Mouse (Mus musculus) midbrain, embryonic 14.5 days (tissue): Measurements from ENCODE around the gene Slc22a14. TPM values are rescaled to one million over a fixed set of nuclear protein-coding genes. Genes with fewer than 3 reads are reported as not detected.
A peak's percentile ranks its signal among the peaks of the same experiment; 100 is the strongest.

Experiments
- ATAC-seq: fragments of 200-750 bp; cut with Nextera tagmentation; 2 replicates; pipeline ENCODE4 v1.8.0; 2017; ENCODE audit warnings: moderate number of reproducible peaks, moderate library complexity; ENCODE audit not compliant: low FRiP score, low TSS enrichment
- DNase-seq: peaks from one replicate; pipeline ENCODE4 v3.0.0-alpha.2; 2015
- H3K27ac ChIP-seq: fragments of 300-500 bp; sonication (generic); replicated peaks from 2 replicates; pipeline ENCODE4 v1.5.1; 2014; ENCODE audit warnings: mild to moderate bottlenecking, low read depth, low read length, moderate library complexity
- H3K27me3 ChIP-seq: fragments of 300-500 bp; sonication (generic); 2 replicates; pipeline ENCODE4 v1.6.1; 2014; ENCODE audit warnings: low read length, control low read depth, mixed read lengths; ENCODE audit not compliant: control insufficient read depth, insufficient read depth
- H3K36me3 ChIP-seq: fragments of 300-500 bp; sonication (generic); 2 replicates; pipeline ENCODE4 v1.6.1; 2014; ENCODE audit warnings: low read length, control low read depth; ENCODE audit not compliant: control insufficient read depth, insufficient read depth
- H3K4me1 ChIP-seq: fragments of 300-500 bp; sonication (generic); 2 replicates; pipeline ENCODE4 v1.6.1; 2014; ENCODE audit warnings: mild to moderate bottlenecking, antibody characterized with exemption, low read length, control low read depth; ENCODE audit not compliant: control insufficient read depth, insufficient read depth
- H3K4me2 ChIP-seq: fragments of 300-500 bp; sonication (generic); 2 replicates; pipeline ENCODE4 v1.6.1; 2014; ENCODE audit warnings: mild to moderate bottlenecking, low read length, moderate library complexity
- H3K4me3 ChIP-seq: fragments of 300-500 bp; sonication (generic); replicated peaks from 2 replicates; pipeline ENCODE4 v1.5.1; 2014; ENCODE audit warnings: low read depth, low read length
- H3K9ac ChIP-seq: fragments of 300-500 bp; sonication (generic); replicated peaks from 2 replicates; pipeline ENCODE4 v1.6.1; 2014; ENCODE audit warnings: mild to moderate bottlenecking, low read length, moderate library complexity
- H3K9me3 ChIP-seq: fragments of 300-500 bp; sonication (generic); 2 replicates; pipeline ENCODE4 v1.6.1; 2016; ENCODE audit warnings: low read length, control low read depth, mixed read lengths; ENCODE audit not compliant: control insufficient read depth
- WGBS: fragments of 180-500 bp; shearing (Covaris S2); extraction: QIAGEN DNeasy Blood & Tissue Kit; methylation state at CpG from one replicate; pipeline ENCODE4 v1.1.7; 2014; 5-methylcytosine and 5-hydroxymethylcytosine counted together
- polyA plus RNA-seq: library from polyadenylated mRNA; unstranded; fragments of >200 nt; fragmentation: Nextera tagmentation; extraction: Ambion mirVana; gene quantifications from 2 replicates; pipeline ENCODE4 v1.2.1, GENCODE M21; 2014

The Slc22a14 gene
- polyA plus RNA-seq, 1 experiment from 2014 or later: not detected

GRCm38 (mm10) chr9:119165548-119165947, 199.8 kb downstream of the Slc22a14 start:
- Histone ChIP-seq H3K4me3 (no peak overlapping the region), H3K9me3 (no peaks in the 10 kb centered on the region), H3K9ac (no peak overlapping the region), H3K27ac (no peak overlapping the region), H3K4me1 (no peaks in the 10 kb centered on the region), H3K27me3 (no peaks in the 10 kb centered on the region), H3K4me2 (no peak overlapping the region), H3K36me3 (no peaks in the 10 kb centered on the region)
- no peak for ATAC-seq
- no peak for DNase-seq
- WGBS: 97% methylated on average over 6 of the region's 6 CpGs

- Histone ChIP-seq H3K27me3 (no peaks in the 10 kb centered on the region), H3K27ac (no peak overlapping the region), H3K4me1 (no peaks in the 10 kb centered on the region), H3K36me3 (no peaks in the 10 kb centered on the region), H3K4me2 (no peak overlapping the region), H3K9me3 (no peaks in the 10 kb centered on the region), H3K9ac (no peak overlapping the region), H3K4me3 (no peak overlapping the region)
- DNase-seq: no peak
- WGBS: 89% methylated on average over 7 of the region's 7 CpGs
- ATAC-seq: no peak
These were observed 200.6 kb downstream of the Slc22a14 start for GRCm38 (mm10) chr9:119164743-119165142.

- Histone ChIP-seq H3K27me3 (peaks cover 5% of the 10 kb centered on the region; the same call in 1 of the 2 replicates), H3K36me3 (no peaks in the 10 kb centered on the region), H3K27ac (no peak overlapping the region), H3K9me3 (no peaks in the 10 kb centered on the region), H3K4me2 (no peak overlapping the region), H3K9ac (no peak overlapping the region), H3K4me3 (no peak overlapping the region), H3K4me1 (no peaks in the 10 kb centered on the region)
- ATAC-seq: no peak
- no peak for DNase-seq
- 90% methylated on average over 3 of the region's 3 CpGs for WGBS
These were observed 204.7 kb downstream of the Slc22a14 start for GRCm38 (mm10) chr9:119160689-119161088.

GRCm38 (mm10) chr9:119158861-119159260, 206.5 kb downstream of the Slc22a14 start, which contains the start of gene Gm47289:
TSS of gene Gm47289 (plus strand) at chr9:119159161.
- Histone ChIP-seq H3K27ac (no peak within 1 kb of the TSS), H3K4me1 (no peaks in the 10 kb centered on the region), H3K9ac (no peak within 1 kb of the TSS), H3K4me2 (no peak within 1 kb of the TSS), H3K9me3 (no peaks in the 10 kb centered on the region), H3K27me3 (peaks cover 5% of the 10 kb centered on the region; the same call in 1 of the 2 replicates), H3K4me3 (no peak within 1 kb of the TSS), H3K36me3 (no peaks in the 10 kb centered on the region)
- 68% methylated on average over 4 of the region's 4 CpGs for WGBS
- no peak for DNase-seq
- ATAC-seq: no peak

GRCm38 (mm10) chr9:119156278-119157201, 208.8 kb downstream of the Slc22a14 start, which contains the start of gene Acaa1b:
TSS of gene Acaa1b (minus strand) at chr9:119157093.
- H3K9me3 ChIP-seq: no peaks in the 10 kb centered on the region
- H3K9ac ChIP-seq: peak within 1 kb of the TSS; percentile 23; the same call in 1 of the 2 replicates
- ATAC-seq (peak; percentile 83), DNase-seq (peak; percentile 88)
- peak within 1 kb of the TSS; percentile 53 for H3K4me2 ChIP-seq
- peak within 1 kb of the TSS; percentile 43 for H3K4me3 ChIP-seq
- 1% methylated on average over 64 of the region's 65 CpGs for WGBS
- no peaks in the 10 kb centered on the region for H3K36me3 ChIP-seq
- no peak within 1 kb of the TSS for H3K27ac ChIP-seq
- H3K27me3 ChIP-seq: peaks cover 5% of the 10 kb centered on the region; the same call in 1 of the 2 replicates
- H3K4me1 ChIP-seq: no peaks in the 10 kb centered on the region

GRCm38 (mm10) chr9:119155826-119156225, 209.5 kb downstream of the Slc22a14 start:
- DNase-seq: no peak
- Histone ChIP-seq H3K9ac (no peak overlapping the region), H3K27me3 (peaks cover 5% of the 10 kb centered on the region; the same call in 1 of the 2 replicates), H3K4me1 (no peaks in the 10 kb centered on the region), H3K9me3 (no peaks in the 10 kb centered on the region), H3K36me3 (no peaks in the 10 kb centered on the region), H3K27ac (no peak overlapping the region), H3K4me3 (0 out of 2 replicates have a peak overlapping the region, but pooled peaks have one; percentile 43), H3K4me2 (no peak overlapping the region)
- ATAC-seq: no peak
- 62% methylated on average over 7 of the region's 7 CpGs for WGBS

GRCm38 (mm10) chr9:119155416-119155815, 209.9 kb downstream of the Slc22a14 start:
- DNase-seq: no peak
- Histone ChIP-seq H3K4me1 (no peaks in the 10 kb centered on the region), H3K4me2 (no peak overlapping the region), H3K27me3 (peaks cover 5% of the 10 kb centered on the region; the same call in 1 of the 2 replicates), H3K27ac (no peak overlapping the region), H3K9ac (no peak overlapping the region), H3K4me3 (no peak overlapping the region), H3K9me3 (no peaks in the 10 kb centered on the region), H3K36me3 (no peaks in the 10 kb centered on the region)
- no peak for ATAC-seq
- WGBS: 84% methylated on average over 8 of the region's 8 CpGs

- H3K4me1 ChIP-seq: no peaks in the 10 kb centered on the region
- no peak overlapping the region for H3K4me2 ChIP-seq
- H3K9me3 ChIP-seq: no peaks in the 10 kb centered on the region
- no peaks in the 10 kb centered on the region for H3K36me3 ChIP-seq
- H3K9ac ChIP-seq: no peak overlapping the region
- no peak overlapping the region for H3K4me3 ChIP-seq
- ATAC-seq (no peak), DNase-seq (no peak)
- no peak overlapping the region for H3K27ac ChIP-seq
- H3K27me3 ChIP-seq: peaks cover 5% of the 10 kb centered on the region; the same call in 1 of the 2 replicates
- 84% methylated on average over 2 of the region's 2 CpGs for WGBS
These were observed 213.6 kb downstream of the Slc22a14 start for GRCm38 (mm10) chr9:119151751-119152150.
